Mouse (Mus musculus): ENCODE results near the gene Adss.

Gene Adss

GRCm38 (mm10) chr1:177727883-177728525, 68.3 kb downstream of the Adss start:
- DNase-seq (ENCODE audit: low spot score in 2 of 2), result no peak

- no peak for DNase-seq (ENCODE audit: low spot score in 2 of 2)
Measured at GRCm38 (mm10) chr1:177726870-177727269, 69.4 kb downstream of the Adss start.

- DNase-seq (ENCODE audit: low spot score in 2 of 2), result no peak
Measured at GRCm38 (mm10) chr1:177723786-177724185, 72.5 kb downstream of the Adss start.

GRCm38 (mm10) chr1:177719029-177719427, 77.3 kb downstream of the Adss start:
- no peak for DNase-seq (ENCODE audit: low spot score in 2 of 2)

GRCm38 (mm10) chr1:177718340-177719028, 77.8 kb downstream of the Adss start:
- no peak for DNase-seq (ENCODE audit: low spot score in 2 of 2)

GRCm38 (mm10) chr1:177717057-177717835, 79.1 kb downstream of the Adss start:
- DNase-seq (ENCODE audit: low spot score in 2 of 2), result no peak

GRCm38 (mm10) chr1:177716448-177716847, 79.9 kb downstream of the Adss start:
- DNase-seq (ENCODE audit: low spot score in 2 of 2), result no peak

GRCm38 (mm10) chr1:177714397-177715012, 81.8 kb downstream of the Adss start:
- DNase-seq (ENCODE audit: low spot score in 2 of 2), result no peak

GRCm38 (mm10) chr1:177713635-177714396, 82.5 kb downstream of the Adss start:
- DNase-seq (ENCODE audit: low spot score in 2 of 2), result no peak
